Mouse (Mus musculus) lung, adult 18-20 months (tissue): ENCODE measurements around the gene Nfkbib.

Experiments used
- DNase-seq, 2 experiments: peaks; one replicate each; pipeline ENCODE4 v3.0.0; 2022; ENCODE audit warnings: mixed read lengths in 2 of 2

Gene Nfkbib

DNA sequence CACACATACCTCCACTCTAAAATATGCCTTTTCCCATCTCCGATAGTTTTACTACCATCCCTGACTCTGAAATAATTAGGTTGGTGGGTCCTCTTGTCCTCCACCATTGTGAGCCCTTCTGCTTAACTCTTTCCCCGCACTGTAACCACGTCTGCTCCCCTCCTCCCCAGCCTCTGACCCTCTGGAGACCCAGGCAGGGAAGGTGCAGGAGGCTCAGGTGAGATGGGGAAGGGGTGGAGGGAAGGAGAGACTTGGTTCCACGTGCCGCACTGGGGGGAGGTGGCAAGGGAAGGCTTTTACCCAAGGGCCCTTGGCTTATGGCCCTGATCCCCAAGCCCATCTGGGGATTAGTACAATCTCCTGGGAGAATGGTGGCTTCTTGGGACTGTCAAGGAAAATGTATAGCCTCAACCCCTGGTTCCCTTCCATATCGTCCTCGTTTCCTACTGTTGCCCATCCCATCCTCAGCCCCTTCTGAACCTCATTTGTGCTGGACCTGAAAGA is at the start of gene Nfkbib:
Gene Nfkbib, minus strand, starts transcription at position 51 of the 504 bp plus-strand sequence.
- DNase-seq, result no peak

DNA sequence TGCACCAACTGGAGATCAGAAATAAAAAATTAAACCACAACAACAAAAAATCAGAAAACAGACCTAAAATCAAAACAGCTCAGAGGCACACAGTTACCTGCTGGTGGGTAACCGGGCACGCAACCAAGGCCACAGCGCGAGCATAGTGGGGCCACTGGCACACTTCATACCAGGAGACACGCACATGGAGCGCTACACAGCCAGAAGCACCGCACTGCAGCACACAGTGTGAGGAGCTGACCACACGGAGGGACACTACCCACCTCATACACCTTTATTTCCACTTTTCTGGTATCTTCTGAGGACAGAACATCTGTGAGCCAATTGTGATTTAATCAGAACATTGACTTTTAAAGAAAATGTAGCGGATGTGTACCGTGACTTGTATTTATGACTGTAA is 49.6 kb upstream of the Nfkbib start:
- no peak for DNase-seq

DNA sequence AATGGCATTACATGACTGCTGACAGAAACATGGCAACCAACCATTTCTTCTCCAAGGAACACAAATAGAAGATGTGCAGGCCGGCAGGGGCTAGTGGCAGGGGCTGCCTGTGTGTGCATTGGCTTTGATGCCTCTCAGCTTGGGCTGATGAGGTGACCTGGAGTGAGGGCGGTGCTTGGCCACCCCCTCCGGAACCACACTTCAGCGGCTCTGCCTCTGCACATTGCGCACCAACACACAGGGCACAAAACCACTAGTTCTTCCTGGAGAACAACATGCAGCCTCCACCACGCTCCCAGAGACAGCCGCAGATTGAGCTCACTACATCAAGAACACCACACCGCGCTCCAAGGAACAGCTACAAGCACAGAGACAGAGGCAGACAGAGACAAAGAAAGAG is 48.9 kb upstream of the Nfkbib start:
- DNase-seq, result no peak

DNA sequence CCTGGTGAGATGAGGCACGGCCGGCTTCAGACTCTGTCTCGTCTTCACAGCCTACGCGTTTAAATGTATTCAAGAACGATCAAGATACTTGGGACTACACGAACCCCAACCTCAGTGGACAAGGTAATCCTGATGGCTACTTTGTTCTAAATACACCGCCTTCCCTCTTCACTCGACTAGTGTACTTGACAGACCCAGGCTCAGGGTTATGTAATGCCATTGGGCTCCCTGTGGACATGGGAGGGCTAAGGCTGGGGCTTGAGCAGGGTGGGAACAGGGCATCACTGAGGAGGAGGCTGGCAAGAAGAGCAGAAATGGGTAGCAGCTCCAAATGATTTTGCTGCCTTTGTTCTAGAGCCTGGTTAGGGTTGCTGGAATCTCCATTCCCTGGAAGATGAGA is 47.9 kb upstream of the Nfkbib start:
- no peak for DNase-seq

DNA sequence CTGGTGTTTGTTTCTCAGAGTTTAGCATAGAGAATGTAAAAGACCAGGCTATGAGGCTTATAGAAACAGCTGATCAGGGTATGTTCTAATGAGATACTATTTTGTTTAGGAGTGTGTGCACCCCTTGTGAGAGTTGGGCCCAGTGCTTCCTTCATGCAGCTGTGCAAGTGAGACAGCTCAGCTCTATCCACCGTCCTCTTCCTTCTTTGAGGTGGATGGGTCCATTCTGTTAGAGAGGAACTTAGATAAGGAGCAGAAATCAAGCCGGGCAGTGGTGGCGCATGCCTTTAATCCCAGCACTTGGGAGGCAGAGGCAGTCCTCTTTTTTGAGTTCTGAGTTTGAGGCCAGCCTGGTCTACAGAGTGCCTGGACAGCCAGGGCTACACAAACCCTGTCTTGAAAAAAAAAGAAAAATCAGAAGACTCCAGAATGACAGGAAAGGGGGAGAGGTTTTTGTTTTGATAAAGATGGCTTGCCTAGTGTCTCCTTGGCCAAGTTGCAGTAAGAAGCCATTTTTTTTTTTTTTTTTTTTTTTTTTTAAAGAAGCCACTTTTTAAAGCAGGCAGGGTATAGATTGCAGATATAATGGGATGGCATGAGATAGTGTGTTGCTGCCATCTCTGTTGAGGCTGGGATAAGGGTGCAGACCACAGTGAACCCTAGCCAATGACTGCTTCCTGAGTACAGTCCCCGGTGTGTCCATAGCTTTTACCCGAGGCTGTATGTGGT is 47.2 kb upstream of the Nfkbib start:
- DNase-seq, result no peak

DNA sequence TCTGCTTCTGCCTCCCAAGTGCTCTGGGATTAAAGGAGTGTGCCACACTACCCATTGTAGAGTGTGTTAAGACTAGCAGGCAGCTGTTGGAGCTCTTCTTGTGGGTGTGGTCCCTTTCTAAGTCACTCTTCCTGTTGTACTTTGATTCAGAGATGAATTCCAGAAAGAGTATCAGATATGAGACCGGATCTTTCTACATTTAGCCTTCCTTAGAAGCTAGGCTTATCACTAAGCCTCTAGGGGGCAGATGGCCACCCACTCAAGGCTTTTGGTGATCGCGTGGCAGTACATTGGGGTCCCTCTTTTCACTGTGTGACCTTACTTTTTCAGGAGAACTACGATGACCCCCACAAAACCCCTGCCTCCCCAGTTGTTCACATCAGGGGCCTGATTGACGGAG is 45.6 kb upstream of the Nfkbib start:
- DNase-seq, result no peak

DNA sequence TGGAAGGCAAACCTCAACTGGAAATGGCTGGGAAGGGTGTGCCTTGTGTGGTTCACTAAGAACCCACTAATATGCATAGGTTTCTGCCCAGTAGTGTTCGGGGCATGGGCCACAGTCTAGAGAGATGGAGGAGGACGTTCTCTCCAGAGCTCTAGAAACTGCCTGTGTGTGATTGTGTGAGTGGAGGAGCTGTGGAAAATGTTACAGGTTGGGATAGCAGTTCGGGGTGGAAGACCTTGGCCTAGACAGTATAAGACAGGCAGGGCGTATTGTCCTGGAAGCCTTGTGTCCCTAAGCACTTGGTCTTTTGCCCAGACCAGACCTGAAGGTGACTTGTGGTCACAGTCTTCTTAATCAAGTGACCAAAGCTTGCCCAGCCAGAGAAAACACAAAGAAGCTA is 45.1 kb upstream of the Nfkbib start:
- no peak for DNase-seq

DNA sequence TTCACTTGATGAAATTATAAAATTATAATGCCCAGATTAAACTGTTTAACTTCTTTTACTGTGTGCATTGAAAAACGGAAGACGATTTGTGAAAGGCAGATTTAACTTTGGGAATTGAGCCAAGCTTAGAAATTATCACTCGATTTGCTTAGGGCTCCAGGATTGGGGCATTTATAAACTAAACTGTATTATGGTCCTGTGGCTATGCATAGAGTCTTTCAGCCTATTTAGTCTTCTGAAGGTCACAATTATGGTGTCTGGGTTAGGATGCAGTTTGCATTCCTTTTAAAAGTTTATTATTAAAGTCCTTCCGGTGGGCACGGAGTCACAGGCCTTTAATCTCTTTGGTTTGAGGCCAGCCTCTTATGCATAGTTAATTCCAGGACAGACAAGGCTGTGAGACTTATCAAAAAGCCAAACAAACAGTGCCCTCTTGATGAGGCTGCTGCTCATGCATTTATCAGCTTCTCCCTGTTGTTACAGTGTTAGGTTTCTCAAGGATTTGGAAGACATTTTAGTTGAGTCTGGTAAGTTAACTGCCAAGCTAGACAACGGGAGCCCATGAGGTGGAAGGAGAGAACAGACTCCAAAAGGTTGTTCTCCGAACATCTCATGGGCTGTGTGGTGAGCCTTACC is 44.4 kb upstream of the Nfkbib start:
- DNase-seq, result no peak

DNA sequence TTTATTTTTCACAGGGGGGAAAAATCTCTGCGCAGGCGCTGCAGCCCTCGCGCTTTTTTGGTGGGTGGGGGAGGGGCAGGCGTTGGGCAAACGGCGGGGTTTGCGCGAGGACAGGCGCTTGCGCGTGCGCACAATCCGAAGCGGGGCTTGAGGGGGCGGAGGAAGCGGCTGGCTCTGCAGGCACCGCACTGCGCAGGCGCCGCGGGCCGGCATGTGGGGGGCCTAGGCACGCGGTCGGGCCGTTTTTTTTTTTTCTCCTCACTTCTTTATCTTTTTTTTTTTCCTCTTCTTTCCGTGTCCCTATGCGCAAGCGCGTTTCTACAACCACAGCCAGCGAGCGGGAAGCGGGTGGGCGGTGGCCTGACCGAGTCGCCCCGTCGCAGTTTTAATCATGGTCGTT is 43.9 kb upstream of the Nfkbib start:
- peak; percentile 92 to 94 for DNase-seq

DNA sequence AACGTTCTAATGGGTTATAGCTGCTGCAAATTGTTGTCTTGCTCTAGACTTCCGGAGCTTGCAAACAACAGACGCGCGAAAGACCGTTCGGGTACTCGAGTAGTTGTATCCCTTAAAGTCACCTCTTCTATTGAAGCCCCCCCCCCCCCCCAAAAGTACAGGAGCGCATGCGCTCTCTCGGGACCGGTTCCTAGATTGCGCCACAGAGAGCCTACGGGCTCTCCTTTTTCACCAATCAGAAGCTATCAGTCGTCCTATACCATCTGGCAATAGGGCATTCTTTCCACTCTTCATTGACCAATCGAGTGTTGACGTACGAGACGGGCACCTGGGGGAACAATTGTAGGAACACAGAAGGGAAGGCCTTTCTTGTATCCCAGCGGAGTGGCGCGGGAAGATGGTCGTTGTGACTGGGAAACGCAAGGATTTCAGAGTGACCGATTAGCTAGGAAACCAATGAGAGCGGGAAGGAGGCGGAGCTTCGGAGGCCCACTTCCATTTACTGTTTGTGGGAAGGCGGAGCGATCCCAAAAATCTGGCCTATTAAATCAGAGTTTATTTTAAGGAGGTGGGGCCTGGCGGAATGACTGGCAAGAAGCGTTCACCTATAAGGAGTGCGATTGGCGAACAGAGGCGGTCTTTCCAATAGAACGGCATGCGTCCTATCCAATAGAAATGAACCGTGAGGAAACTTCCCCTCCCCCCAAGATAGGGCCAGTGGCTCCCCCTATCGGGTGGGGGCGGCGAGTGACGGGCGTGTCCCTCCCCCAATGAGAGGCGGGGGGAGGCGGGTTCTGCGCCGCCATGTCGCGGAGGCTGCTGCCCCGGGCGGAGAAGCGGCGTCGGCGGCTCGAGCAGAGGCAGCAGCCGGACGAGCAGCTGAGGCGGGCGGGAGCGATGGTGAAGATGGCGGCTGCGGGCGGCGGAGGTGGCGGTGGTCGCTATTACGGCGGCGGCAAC is 43.1 kb upstream of the Nfkbib start:
- DNase-seq, result peak; percentile 99

DNA sequence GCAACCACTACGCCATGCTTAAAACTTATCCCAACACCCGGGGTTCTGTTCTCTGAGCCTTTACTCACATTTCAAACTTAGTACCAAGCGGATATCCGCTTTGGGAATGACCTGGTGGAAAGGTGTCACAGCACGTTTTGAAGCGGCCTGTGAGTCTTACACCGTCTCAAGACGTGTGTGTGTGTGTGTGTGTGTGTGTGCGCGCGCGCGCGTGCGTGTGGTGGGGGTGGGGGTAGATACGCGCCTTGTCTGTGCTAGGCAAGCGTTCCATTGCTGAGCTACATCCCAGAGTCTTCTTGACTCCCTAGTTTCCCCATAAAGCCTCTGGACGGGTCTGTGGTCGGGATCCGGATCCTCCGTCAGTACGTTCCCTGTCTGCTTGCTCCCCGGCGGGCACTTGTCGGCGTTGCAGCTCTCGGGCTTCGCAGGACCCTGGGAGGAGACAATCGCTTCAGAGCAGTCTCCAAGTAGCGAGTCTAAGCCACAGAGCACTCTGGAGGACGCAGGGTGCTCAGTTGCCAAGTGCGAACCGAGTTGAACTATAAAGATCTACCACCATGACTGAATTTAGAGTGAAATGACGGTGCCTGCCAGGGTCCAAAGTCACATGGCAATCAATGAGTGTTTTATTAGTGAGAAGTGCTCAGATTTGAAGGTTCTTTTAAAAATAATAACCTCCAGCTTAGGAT is 42.2 kb upstream of the Nfkbib start:
- DNase-seq, result peak; percentile 62 to 68

DNA sequence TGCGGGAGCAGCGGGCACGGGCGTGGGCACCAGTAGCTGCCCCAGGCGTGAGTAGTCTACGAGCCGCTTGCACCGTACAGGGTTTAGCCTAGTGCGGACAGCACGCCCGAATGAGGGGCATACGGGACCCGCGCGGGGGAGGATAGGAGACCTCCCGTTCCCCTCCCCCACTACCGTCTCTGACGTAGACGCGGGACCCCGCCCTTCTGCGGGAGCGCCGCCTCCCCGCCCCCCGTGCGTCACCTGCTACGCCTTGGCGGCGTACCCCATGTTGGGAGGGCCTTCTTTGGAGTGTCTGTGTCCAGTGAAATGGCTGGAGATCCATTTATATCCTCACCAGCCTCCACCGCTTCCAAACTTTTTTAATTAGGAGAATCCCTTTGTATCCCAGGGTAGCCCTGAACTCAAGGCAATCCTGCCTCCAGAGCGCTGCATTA is 41.7 kb upstream of the Nfkbib start:
- peak; percentile 95 to 97 for DNase-seq

DNA sequence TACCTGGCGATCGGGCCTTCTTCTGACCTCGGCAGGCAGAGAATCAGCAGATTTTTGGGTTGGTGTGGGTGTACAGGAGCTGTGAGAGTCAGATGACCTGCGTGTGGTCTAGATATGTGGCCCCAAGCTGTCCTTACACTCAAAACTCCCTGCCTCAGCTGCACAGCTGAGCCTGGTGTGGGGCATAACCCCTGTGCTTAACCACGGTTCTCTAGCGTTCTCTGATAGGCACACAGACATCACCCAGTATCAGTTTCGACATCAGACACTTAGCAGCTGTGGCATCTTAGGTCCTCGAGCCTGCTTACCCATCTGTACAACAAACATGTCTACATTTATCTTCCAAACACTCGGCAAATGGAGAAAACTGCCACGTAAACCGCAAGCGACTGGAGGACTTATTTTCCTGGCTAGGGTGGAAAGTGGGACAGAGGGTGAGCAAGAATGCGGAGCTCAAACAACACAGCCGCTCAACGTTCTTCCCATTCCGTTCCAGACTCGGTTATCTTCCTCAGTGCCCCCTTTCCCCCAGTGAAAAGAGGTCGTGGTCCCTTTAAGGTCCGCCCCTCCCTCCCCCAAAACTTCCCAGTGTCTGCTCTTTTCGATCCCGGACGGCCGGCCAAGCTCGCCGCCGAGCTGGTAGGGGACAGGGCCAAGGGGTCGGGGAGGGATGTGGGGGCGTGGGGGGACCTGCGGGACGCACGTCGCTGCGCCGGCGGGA is 41.1 kb upstream of the Nfkbib start, which contains the start of gene Hnrnpl:
Gene Hnrnpl, plus strand, starts transcription at position 321 of the 721 bp plus-strand sequence.
- DNase-seq, result peak; percentile 64 to 74

DNA sequence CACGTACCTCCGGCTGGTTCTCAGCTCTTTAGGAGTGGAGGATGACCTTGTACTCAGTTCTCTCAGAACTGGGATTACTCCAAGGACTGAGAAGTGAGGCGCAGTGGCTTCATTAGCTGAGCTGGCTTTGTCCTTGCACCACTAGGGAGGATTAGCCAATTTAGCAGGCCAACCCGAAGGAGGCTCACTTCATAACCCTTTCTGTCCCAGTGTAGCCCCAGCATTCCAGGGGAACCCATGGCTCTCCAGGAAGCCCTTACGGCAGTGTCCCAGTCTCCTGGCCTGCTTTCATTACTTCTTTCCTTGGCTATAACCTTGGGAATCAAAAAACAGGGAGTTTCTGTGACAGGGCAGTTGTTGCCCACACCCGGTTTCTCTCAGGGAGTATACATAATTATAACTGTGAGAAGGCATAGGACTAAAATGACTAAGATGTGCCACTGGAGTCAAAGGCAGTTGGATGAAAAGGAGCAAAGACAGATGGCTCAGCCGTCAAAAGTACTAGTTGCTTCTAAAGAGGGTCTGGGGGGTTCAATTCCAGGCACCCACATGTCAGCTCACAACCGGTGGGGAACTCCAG is 40.4 kb upstream of the Nfkbib start:
- peak; percentile 43 to 56 for DNase-seq

DNA sequence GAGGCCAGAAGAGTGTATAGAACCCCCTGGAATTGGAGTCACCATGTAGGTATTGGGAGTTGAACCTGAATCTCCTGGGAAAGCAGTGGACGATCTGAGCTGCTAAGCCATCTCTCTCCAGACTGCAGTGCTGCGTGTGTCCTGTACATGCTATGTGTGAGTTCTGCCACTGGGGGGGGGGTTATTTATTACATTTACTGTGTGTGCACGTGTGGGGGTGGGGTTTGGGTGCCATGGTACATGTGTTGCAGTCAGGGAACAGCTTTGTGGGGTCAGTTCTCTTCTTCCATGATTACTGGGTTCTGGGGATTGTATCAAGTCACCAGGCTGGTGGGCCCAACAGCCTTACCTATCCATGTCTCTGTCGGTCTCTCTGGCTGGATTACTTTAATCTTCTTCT is 39.6 kb upstream of the Nfkbib start:
- no peak for DNase-seq

DNA sequence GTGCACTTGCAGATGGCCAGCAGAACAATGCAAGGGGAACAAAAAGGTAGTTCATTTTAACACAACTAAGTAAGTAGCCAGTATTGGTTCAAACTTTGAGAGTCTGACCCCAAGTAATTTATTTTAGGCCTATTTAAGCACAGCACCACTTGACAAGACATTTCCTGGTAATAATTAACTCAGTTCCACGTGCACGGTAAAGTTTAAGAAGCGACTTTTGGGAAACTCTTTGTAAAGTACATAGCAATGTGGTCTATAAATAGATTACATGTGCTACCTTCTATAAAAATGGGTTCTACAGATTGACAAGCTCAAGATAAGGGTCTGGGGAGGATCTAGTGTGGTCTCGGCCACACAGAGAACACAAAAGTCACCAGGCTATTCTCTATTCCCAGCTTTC is 36.4 kb upstream of the Nfkbib start:
- no peak for DNase-seq

DNA sequence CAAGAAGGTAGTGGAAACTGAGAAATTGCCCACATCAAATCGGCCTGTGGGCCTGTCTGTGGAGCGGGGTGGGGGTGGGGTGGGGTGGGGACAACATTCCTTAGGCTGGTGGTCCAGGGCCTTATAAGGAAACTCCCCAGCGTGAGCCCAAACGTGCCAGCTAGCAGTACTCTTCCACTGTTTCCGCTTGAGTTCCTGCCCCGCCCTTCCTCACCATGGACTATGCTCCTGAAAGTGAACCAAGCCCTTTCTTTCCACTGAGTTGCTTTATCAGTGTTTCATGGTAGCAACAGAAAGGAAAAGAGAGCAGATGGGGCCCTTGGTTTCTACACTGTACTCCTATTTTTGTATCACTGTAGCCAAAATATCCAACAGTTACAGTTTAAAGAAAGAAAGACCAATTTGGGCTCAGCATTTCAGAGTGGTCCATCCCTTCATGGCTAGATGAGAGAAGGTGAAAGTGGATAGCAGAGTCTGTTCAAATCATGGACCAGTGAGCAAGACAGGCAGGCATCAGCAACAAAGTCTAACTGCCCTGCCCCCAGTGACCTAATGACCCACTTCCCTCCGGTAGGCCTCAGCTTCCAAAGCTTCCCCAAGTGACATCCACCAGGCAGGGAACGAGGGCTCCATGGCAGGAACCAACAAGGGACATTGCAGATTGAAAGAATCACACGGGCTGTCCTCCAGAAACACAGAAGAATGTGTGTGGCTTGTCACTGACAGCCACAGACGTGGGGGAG is 35.7 kb upstream of the Nfkbib start:
- DNase-seq, result peak; percentile 74 to 85

DNA sequence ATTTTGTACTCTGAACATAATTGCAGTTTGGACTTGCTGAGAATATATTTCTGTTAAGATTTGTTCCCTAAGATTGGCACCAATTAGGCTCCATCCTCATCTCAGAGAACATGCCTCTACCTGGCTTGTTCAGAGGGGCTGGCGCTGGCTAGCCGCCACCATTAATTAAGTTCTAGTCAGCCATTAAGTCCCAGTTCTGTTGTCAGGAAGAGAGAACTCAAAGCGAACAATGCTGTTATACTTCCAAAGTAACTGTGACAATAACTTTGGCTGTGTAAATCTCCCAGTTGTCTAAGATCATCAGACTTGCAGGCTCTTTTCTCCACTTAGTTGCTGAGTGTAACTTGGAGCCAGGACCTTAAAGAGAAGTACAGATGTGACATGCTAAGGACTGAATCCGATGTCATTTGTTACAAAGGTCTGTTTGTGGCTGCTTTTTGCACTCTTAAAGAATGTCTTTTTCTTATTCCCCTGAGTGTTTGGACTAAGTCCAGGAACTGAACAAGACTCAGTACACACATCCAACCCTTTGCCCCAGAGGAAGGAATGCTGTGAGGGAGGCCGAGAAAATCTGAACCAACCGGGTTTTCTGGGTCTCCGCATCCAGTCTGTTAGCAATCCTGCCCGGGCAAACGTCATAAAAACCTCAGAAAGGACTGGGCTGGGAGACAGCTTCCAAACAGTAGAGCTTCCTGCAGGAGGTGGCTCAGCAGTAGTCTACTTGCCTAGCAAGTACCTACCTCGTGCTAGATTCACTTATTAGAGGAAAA is 34.8 kb upstream of the Nfkbib start:
- DNase-seq, result peak; percentile 86 to 92

DNA sequence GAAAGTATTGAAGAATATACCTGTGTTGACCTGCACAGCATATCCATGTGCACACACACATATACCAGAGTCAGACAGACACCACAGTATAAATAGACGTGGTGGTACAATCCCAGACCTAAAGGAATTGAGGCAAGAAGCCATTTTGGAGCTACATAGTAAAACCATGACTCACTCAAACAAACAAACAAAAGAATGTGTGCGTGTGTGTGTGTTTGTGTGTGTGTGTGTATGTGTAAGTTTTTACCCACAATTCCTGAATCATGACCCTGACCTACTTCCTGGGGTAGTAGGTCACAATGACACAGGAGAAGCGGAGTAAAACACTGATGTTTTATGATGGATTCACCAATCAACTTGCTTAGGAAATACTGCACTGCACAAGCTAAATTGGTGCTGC is 34.1 kb upstream of the Nfkbib start:
- DNase-seq, result no peak

DNA sequence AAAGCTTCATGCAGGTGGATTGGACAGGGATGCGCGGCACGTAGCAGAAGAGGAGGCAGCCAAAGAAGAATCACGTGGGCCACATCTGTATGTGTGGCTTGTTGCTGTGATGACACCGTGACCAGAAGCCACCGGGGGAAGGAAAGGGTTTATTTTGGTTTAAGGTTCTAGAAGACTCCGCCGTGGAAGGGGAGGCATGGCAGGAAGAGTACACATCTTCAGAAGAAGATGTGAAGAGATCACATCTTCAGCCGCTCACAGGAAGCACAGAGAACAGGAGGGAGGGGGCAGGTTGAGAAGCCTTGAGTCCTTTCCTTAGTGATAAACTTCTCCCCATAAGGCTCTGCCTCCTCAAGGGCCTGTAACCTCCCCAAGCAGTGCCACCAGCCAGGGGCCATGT is 32.7 kb upstream of the Nfkbib start:
- DNase-seq, result no peak
